ENCODE assay signal across 9 mouse cellular contexts in the genomic region with DNA sequence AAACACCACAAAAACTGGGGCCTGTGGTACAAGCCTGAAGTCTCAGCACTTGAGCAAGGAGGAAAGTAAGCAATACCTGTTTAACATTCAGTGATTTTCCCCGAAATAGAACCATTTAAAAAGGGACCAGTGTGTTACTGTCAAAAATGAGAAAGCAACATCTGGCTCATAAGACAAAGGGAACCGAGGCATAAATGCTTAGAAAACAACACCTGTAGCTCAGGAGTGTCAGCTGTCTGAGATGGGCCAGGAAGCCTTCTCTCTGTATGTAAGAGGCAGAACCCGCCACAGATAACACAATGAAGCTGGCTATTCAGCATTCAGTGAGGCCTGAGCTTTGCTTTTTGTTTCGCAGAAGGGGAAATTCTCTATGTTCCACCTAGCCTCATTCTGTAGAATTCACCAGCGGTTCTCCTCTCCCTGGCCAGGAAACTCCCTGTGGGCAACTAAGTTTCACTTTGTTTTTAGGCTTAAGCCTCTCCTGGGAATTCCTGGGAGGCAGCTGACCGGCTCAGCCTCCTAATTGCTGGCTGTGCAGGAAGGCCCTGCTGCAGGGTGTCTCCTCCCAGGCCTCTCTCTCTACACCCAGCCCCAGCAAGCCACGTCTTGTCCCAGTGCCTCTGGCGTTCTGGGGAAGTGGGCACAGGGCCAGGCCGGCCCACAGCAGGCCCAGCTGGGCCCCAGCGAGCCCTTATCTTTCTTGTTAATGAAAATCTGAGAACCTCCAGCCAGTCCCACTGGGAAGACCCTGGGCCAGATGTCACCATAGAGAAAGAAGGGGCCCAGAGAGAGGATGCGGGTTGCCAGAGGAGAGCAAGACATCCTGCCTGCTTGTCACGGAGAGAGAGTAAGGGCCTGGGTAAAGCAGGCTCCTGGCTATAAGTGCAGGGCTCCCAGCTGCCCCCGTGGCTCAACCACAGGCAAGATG. TPM values are rescaled to one million over a fixed set of nuclear protein-coding genes. Genes with fewer than 3 reads are reported as not detected.
DNase-seq lines count a peak whose midpoint lies in the region; ATAC-seq and TF ChIP-seq lines count a peak whose summit lies in the region.
"Had no signal": no experiment of that assay in that cellular context is flagged by ENCODE, and none has a peak within 500 bp of the region (broad histone marks: within the 10 kb centered on the region; RNA-seq: fewer than 3 reads in every experiment).

No protein-coding gene starts in this region.

- peaks cover 17% of the 10 kb centered on the region for H3K4me1 ChIP-seq in G1E (ENCODE audit: insufficient read depth, low read depth, low read length)
- no peaks in the 10 kb centered on the region; the same call in 1 of the 2 replicates for H3K4me1 ChIP-seq in bone marrow, adult 2 months (ENCODE audit: control insufficient read depth, insufficient read depth, low read length)
- H3K4me1 ChIP-seq in forebrain, embryonic 16.5 days (replicated peaks; ENCODE audit: control insufficient read depth, insufficient read depth, low read length): peaks cover 30% of the 10 kb centered on the region
- peaks cover 49% of the 10 kb centered on the region for H3K4me1 ChIP-seq in hindbrain, embryonic 10.5 days (replicated peaks)
- H3K4me1 ChIP-seq in midbrain, embryonic 11.5 days (ENCODE audit: control insufficient read depth, insufficient read depth, low read length): peaks cover 25% of the 10 kb centered on the region
- peaks cover 14% of the 10 kb centered on the region for H3K4me1 ChIP-seq in testis, adult 2 months (ENCODE audit: control insufficient read depth, insufficient read depth, low read length)

- no peak overlapping the region; the same call in 1 of the 2 replicates for H3K4me3 ChIP-seq in G1E (ENCODE audit: low read depth, low read length)
- H3K4me3 ChIP-seq in bone marrow, adult 2 months (replicated peaks; ENCODE audit: control insufficient read depth, low read depth, low read length): no peak overlapping the region
- H3K4me3 ChIP-seq in forebrain, embryonic 16.5 days (replicated peaks; ENCODE audit: low read length): no peak overlapping the region
- H3K4me3 ChIP-seq in hindbrain, embryonic 10.5 days: 0 out of 2 replicates have a peak overlapping the region, but pooled peaks have one; percentile 13
- H3K4me3 ChIP-seq in midbrain, embryonic 11.5 days (ENCODE audit: low read depth, low read length): no peak overlapping the region
- H3K4me3 ChIP-seq in testis, adult 2 months (ENCODE audit: control insufficient read depth, low read depth, low read length): peak overlapping the region; percentile 48
- H3K4me3 ChIP-seq: erythroblast, embryonic 14.5 days had no signal

- H3K9ac ChIP-seq in forebrain, embryonic 16.5 days (replicated peaks; ENCODE audit: low read depth, low read length): peak overlapping the region; percentile 38; the same call in 1 of the 2 replicates
- peak overlapping the region; percentile 9; the same call in 1 of the 2 replicates for H3K9ac ChIP-seq in midbrain, embryonic 11.5 days (ENCODE audit: low read length)

- no peak for TF ChIP-seq CTCF in G1E (IDR thresholded peaks at IDR 0.05; ENCODE audit: low read depth, low read length)
- TF ChIP-seq CTCF in bone marrow, adult 2 months (IDR thresholded peaks at IDR 0.05; ENCODE audit: control insufficient read depth, insufficient read depth, low read length): no peak
- no peak for TF ChIP-seq CTCF in testis, adult 2 months (IDR thresholded peaks at IDR 0.05; ENCODE audit: control insufficient read depth, insufficient read depth, insufficient replicate concordance, low read depth, low read length)

- ATAC-seq in G1E (ENCODE audit: extremely low read depth, insufficient number of reproducible peaks, low FRiP score, poor library complexity, severe bottlenecking): no peak
- no peak for ATAC-seq in forebrain, embryonic 16.5 days
- ATAC-seq in midbrain, embryonic 11.5 days (ENCODE audit: low FRiP score): no peak

- H3K27ac ChIP-seq in bone marrow, adult 2 months (ENCODE audit: control insufficient read depth, insufficient read depth, low read depth, low read length, poor library complexity): peak overlapping the region; percentile 90
- H3K27ac ChIP-seq in forebrain, embryonic 16.5 days (ENCODE audit: low read length): peak overlapping the region; percentile 58
- H3K27ac ChIP-seq in hindbrain, embryonic 10.5 days: peak overlapping the region; percentile 82
- peak overlapping the region; percentile 37 for H3K27ac ChIP-seq in midbrain, embryonic 11.5 days (ENCODE audit: low read depth, low read length)
- no peak overlapping the region for H3K27ac ChIP-seq in testis, adult 2 months (ENCODE audit: control insufficient read depth, insufficient read depth, low read depth, low read length)

- no peak for TF ChIP-seq POLR2A in bone marrow, adult 2 months (IDR thresholded peaks at IDR 0.05; ENCODE audit: borderline replicate concordance, control insufficient read depth, low read depth, low read length)
- no peak for TF ChIP-seq POLR2A in testis, adult 2 months (IDR thresholded peaks at IDR 0.05; ENCODE audit: control insufficient read depth, low read depth, low read length)

- peaks cover 62% of the 10 kb centered on the region for H3K27me3 ChIP-seq in G1E (ENCODE audit: insufficient read depth, low read length)
- H3K27me3 ChIP-seq in forebrain, embryonic 16.5 days (replicated peaks; ENCODE audit: control insufficient read depth, insufficient read depth, low read length): no peaks in the 10 kb centered on the region
- no peaks in the 10 kb centered on the region for H3K27me3 ChIP-seq in hindbrain, embryonic 10.5 days (ENCODE audit: insufficient read depth, poor library complexity, severe bottlenecking)
- H3K27me3 ChIP-seq in midbrain, embryonic 11.5 days (ENCODE audit: control insufficient read depth, insufficient read depth, low read length): no peaks in the 10 kb centered on the region
- H3K27me3 ChIP-seq in testis, adult 2 months (ENCODE audit: control insufficient read depth, insufficient read depth, low read length): no peaks in the 10 kb centered on the region

- DNase-seq in G1E (ENCODE audit: low spot score): peak; percentile 9
- DNase-seq in hindbrain, embryonic 10.5 days (ENCODE audit: low spot score): peak; percentile 54
- peak; percentile 50 to 53 for DNase-seq in layer of hippocampus, postnatal 36 days
- peak; percentile 88 for DNase-seq in midbrain, embryonic 11.5 days (ENCODE audit: low spot score, missing footprints)
- DNase-seq in natural killer cell, adult 2 months (ENCODE audit: low spot score in 2 of 2): no peak

- H3K4me2 ChIP-seq in forebrain, embryonic 16.5 days (ENCODE audit: low read length): no peak overlapping the region
- peak overlapping the region; percentile 5; the same call in 1 of the 2 replicates for H3K4me2 ChIP-seq in midbrain, embryonic 11.5 days

- 24% methylated on average over 13 of the region's 13 CpGs for WGBS in bone marrow, adult 2 months
- WGBS in forebrain, embryonic 16.5 days: 12% methylated on average over 13 of the region's 13 CpGs
- 31% methylated on average over 13 of the region's 13 CpGs for WGBS in hindbrain, embryonic 10.5 days
- 18% methylated on average over 13 of the region's 13 CpGs for WGBS in midbrain, embryonic 11.5 days

- H3K36me3 ChIP-seq in G1E (replicated peaks): no peaks in the 10 kb centered on the region
- H3K36me3 ChIP-seq in forebrain, embryonic 16.5 days (ENCODE audit: control insufficient read depth, insufficient read depth): no peaks in the 10 kb centered on the region
- H3K36me3 ChIP-seq in hindbrain, embryonic 10.5 days: 0 out of 2 replicates have a peak, but pooled peaks cover under 1% of the 10 kb centered on the region
- no peaks in the 10 kb centered on the region for H3K36me3 ChIP-seq in midbrain, embryonic 11.5 days (ENCODE audit: control insufficient read depth, insufficient read depth, low read length)
- H3K36me3 ChIP-seq in testis, adult 2 months (ENCODE audit: control insufficient read depth, insufficient read depth, low read length): no peaks in the 10 kb centered on the region

- H3K9me3 ChIP-seq in G1E (replicated peaks): no peaks in the 10 kb centered on the region
- H3K9me3 ChIP-seq in forebrain, embryonic 16.5 days (ENCODE audit: control insufficient read depth, low read length): no peaks in the 10 kb centered on the region
- no peaks in the 10 kb centered on the region for H3K9me3 ChIP-seq in hindbrain, embryonic 10.5 days
- no peaks in the 10 kb centered on the region for H3K9me3 ChIP-seq in midbrain, embryonic 11.5 days (ENCODE audit: control insufficient read depth, low read length)

RNA-seq across cellular contexts. Expression of a gene that starts 2.3 kb away (rescaled TPM):
- 4.6 TPM in 1 of 2 replicates, not detected in the other for total RNA-seq in G1E (2014; fragmentation: Nextera tagmentation)
- total RNA-seq in G1E (2017): 0.99 and 1.1 TPM in 2 replicates
- polyA plus RNA-seq in G1E (2012): 0.10 and 0.12 TPM in 2 replicates
- 12.6 and 21.6 TPM in 2 replicates for polyA plus RNA-seq in bone marrow, adult 2 months (2011; ENCODE audit: insufficient read depth, insufficient read length, low replicate concordance, missing spikeins)
- polyA plus RNA-seq in forebrain, embryonic 16.5 days (2015; fragmentation: Nextera tagmentation; extraction: Ambion mirVana): 171 and 175 TPM in 2 replicates
- 84.0 and 94.7 TPM in 2 replicates for polyA plus RNA-seq in hindbrain, embryonic 10.5 days (2016; fragmentation: Nextera tagmentation; extraction: Ambion mirVana)
- 100 to 1,000 TPM; 157 to 167 TPM for total RNA-seq in layer of hippocampus, postnatal 36 days (2021)
- 103 and 110 TPM in 2 replicates for polyA plus RNA-seq in midbrain, embryonic 11.5 days (2014; fragmentation: Nextera tagmentation; extraction: Ambion mirVana)
- polyA plus RNA-seq in testis, adult 2 months (2012; rRNA removed): 43.5 and 49.7 TPM in 2 replicates

RNA-seq across cellular contexts. Expression of a gene that starts 2.9 kb away (rescaled TPM):
- total RNA-seq in G1E (2014; fragmentation: Nextera tagmentation): not detected in 2 replicates
- total RNA-seq in G1E (2017): 0.17 and 0.87 TPM in 2 replicates
- 0.13 and 0.22 TPM in 2 replicates for polyA plus RNA-seq in G1E (2012)
- 21.6 and 41.1 TPM in 2 replicates for polyA plus RNA-seq in bone marrow, adult 2 months (2011; ENCODE audit: insufficient read depth, insufficient read length, low replicate concordance, missing spikeins)
- 39.6 and 48.1 TPM in 2 replicates for polyA plus RNA-seq in forebrain, embryonic 16.5 days (2015; fragmentation: Nextera tagmentation; extraction: Ambion mirVana)
- polyA plus RNA-seq in hindbrain, embryonic 10.5 days (2016; fragmentation: Nextera tagmentation; extraction: Ambion mirVana): 88.8 and 127 TPM in 2 replicates
- total RNA-seq in layer of hippocampus, postnatal 36 days (2021): 10 to 100 TPM; 18.4 to 19.9 TPM
- 61.8 and 63.4 TPM in 2 replicates for polyA plus RNA-seq in midbrain, embryonic 11.5 days (2014; fragmentation: Nextera tagmentation; extraction: Ambion mirVana)
- polyA plus RNA-seq in testis, adult 2 months (2012; rRNA removed): 14.7 and 17.7 TPM in 2 replicates

Comparison
In these comparisons a context has a peak if more than half of its experiments do, and no peak if none do; other contexts are left out.
1. DNase-seq: peak in G1E (single experiment), hindbrain, embryonic 10.5 days (single experiment), layer of hippocampus, postnatal 36 days (2 of 2) and midbrain, embryonic 11.5 days (single experiment); none in natural killer cell, adult 2 months (0 of 2).
2. H3K4me3 ChIP-seq: peak in hindbrain, embryonic 10.5 days (single experiment) and testis, adult 2 months (single experiment); none in G1E (single experiment), bone marrow, adult 2 months (single experiment), forebrain, embryonic 16.5 days (single experiment) and midbrain, embryonic 11.5 days (single experiment).
3. RNA of a gene that starts 2.3 kb away (polyA plus RNA-seq): 171 to 175 TPM in forebrain, embryonic 16.5 days, 103 to 110 TPM in midbrain, embryonic 11.5 days, 84.0 to 94.7 TPM in hindbrain, embryonic 10.5 days, 43.5 to 49.7 TPM in testis, adult 2 months and 12.6 to 21.6 TPM in bone marrow, adult 2 months; 0.10 to 0.12 TPM in G1E; every median in the first group is over 10 times any median in the second.
4. RNA of a gene that starts 2.9 kb away (polyA plus RNA-seq): 88.8 to 127 TPM in hindbrain, embryonic 10.5 days, 61.8 to 63.4 TPM in midbrain, embryonic 11.5 days, 21.6 to 41.1 TPM in bone marrow, adult 2 months, 39.6 to 48.1 TPM in forebrain, embryonic 16.5 days and 14.7 to 17.7 TPM in testis, adult 2 months; 0.13 to 0.22 TPM in G1E; every median in the first group is over 10 times any median in the second.